Mouse (Mus musculus): Measurements from ENCODE around the gene Zfand3. TPM values are rescaled to one million over a fixed set of nuclear protein-coding genes. Genes with fewer than 3 reads are reported as not detected.

Gene Zfand3
- polyA plus RNA-seq, 1 experiment = 131 TPM

- no peak for DNase-seq (ENCODE audit: low spot score)
Measured at GRCm38 (mm10) chr17:30225030-30225740, 220.7 kb downstream of the Zfand3 start.

- DNase-seq (ENCODE audit: low spot score) = no peak
Measured at GRCm38 (mm10) chr17:30228439-30229215, 224.1 kb downstream of the Zfand3 start.

- DNase-seq (ENCODE audit: low spot score) = no peak
Measured at GRCm38 (mm10) chr17:30230428-30230827, 225.9 kb downstream of the Zfand3 start.

- DNase-seq (ENCODE audit: low spot score) = no peak
Measured at GRCm38 (mm10) chr17:30231483-30231882, 226.9 kb downstream of the Zfand3 start.

GRCm38 (mm10) chr17:30232698-30233097, 228.2 kb downstream of the Zfand3 start:
- DNase-seq (ENCODE audit: low spot score) = no peak

- no peak for DNase-seq (ENCODE audit: low spot score)
Measured at GRCm38 (mm10) chr17:30235380-30235779, 230.8 kb downstream of the Zfand3 start.

- DNase-seq (ENCODE audit: low spot score) = no peak
Measured at GRCm38 (mm10) chr17:30236611-30237010, 232.1 kb downstream of the Zfand3 start.

GRCm38 (mm10) chr17:30237600-30237999, 233.1 kb downstream of the Zfand3 start:
- no peak for DNase-seq (ENCODE audit: low spot score)

- DNase-seq (ENCODE audit: low spot score) = no peak
Measured at GRCm38 (mm10) chr17:30239458-30239857, 234.9 kb downstream of the Zfand3 start.

GRCm38 (mm10) chr17:30240659-30241058, 236.1 kb downstream of the Zfand3 start:
- no peak for DNase-seq (ENCODE audit: low spot score)

GRCm38 (mm10) chr17:30241061-30241460, 236.5 kb downstream of the Zfand3 start:
- DNase-seq (ENCODE audit: low spot score) = no peak

- no peak for DNase-seq (ENCODE audit: low spot score)
Measured at GRCm38 (mm10) chr17:30241720-30242322, 237.3 kb downstream of the Zfand3 start.

GRCm38 (mm10) chr17:30242647-30243046, 238.1 kb downstream of the Zfand3 start:
- DNase-seq (ENCODE audit: low spot score) = no peak

- no peak for DNase-seq (ENCODE audit: low spot score)
Measured at GRCm38 (mm10) chr17:30243540-30243939, 239.0 kb downstream of the Zfand3 start.

- DNase-seq (ENCODE audit: low spot score) = no peak
Measured at GRCm38 (mm10) chr17:30244651-30245307, 240.2 kb downstream of the Zfand3 start.

GRCm38 (mm10) chr17:30245308-30245706, 240.8 kb downstream of the Zfand3 start:
- DNase-seq (ENCODE audit: low spot score) = no peak

GRCm38 (mm10) chr17:30253028-30253427, 248.5 kb downstream of the Zfand3 start:
- no peak for DNase-seq (ENCODE audit: low spot score)

GRCm38 (mm10) chr17:30253924-30254323, 249.4 kb downstream of the Zfand3 start:
- no peak for DNase-seq (ENCODE audit: low spot score)

GRCm38 (mm10) chr17:30255928-30256560, 251.5 kb downstream of the Zfand3 start:
- DNase-seq (ENCODE audit: low spot score) = no peak

GRCm38 (mm10) chr17:30258480-30258879, 253.9 kb downstream of the Zfand3 start:
- DNase-seq (ENCODE audit: low spot score) = no peak

- DNase-seq (ENCODE audit: low spot score) = no peak
Measured at GRCm38 (mm10) chr17:30259938-30260337, 255.4 kb downstream of the Zfand3 start.

Measured in urinary bladder, adult 2 months (tissue).